Mouse (Mus musculus): Measurements from ENCODE around the gene Edn2. TPM values are rescaled to one million over a fixed set of nuclear protein-coding genes. Genes with fewer than 3 reads are reported as not detected.

The Edn2 gene
- total and polyA plus RNA-seq, 2 experiments from 2014 or later: 0.20 TPM; not detected in 1

DNA sequence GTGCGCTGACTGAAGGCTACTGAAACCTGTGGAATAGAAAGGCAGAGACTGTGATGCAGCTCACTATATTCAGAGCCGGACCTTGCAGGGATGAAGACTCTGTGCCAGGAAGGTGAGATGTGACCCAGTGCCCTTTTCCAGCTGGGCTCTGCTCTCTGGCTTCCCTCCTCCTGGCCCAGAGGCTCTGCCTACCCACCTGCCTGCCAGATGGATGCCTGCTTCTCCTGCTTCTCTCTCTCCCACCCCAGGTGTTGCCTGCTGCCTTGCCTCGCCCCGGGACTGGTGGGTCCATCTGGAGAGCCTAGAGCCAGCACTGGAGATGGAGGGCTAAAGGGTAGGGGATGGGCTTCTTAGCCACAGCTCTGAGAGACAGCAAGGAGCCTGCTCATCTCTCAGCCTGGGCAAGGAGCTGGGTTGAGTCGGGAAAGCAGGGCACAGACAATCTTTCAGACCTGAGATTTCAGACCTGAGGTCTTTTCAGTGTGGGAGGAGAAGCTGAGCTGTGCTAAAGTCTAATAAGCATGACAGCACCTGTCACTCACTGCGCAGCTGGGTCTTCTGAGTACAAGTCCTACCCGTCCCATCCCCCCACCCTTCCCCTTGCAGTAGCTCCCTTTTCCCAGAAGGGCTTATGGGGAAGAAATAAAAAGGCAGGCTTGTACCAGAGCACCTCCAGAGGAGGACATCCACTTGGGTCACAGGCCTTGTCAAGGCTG lies 39.7 kb downstream of the Edn2 start:
- ATAC-seq (ENCODE audit: insufficient read depth, low read depth): no peak
- Histone ChIP-seq H3K9me3 (replicated peaks; ENCODE audit: control insufficient read depth, low read length) (no peaks in the 10 kb centered on the region), H3K4me1 (ENCODE audit: control insufficient read depth, insufficient read depth) (peaks cover 11% of the 10 kb centered on the region), H3K4me2 (ENCODE audit: low read depth, low read length) (no peak overlapping the region), H3K27ac (ENCODE audit: low read depth) (no peak overlapping the region), H3K4me3 (ENCODE audit: low read depth, low read length) (no peak overlapping the region), H3K27me3 (ENCODE audit: control insufficient read depth, insufficient read depth, low read length) (no peaks in the 10 kb centered on the region), H3K9ac (replicated peaks; ENCODE audit: low read depth, low read length) (no peak overlapping the region), H3K36me3 (replicated peaks; ENCODE audit: control insufficient read depth, insufficient read depth, low read length) (no peaks in the 10 kb centered on the region)
- no peak for TF ChIP-seq EP300 (IDR thresholded peaks at IDR 0.05; ENCODE audit: low read depth)
- no peak for TF ChIP-seq CTCF (IDR thresholded peaks at IDR 0.05; ENCODE audit: low read depth)
- WGBS: 83% methylated on average over 7 of the region's 7 CpGs
- DNase-seq (ENCODE audit: low spot score): no peak

DNA sequence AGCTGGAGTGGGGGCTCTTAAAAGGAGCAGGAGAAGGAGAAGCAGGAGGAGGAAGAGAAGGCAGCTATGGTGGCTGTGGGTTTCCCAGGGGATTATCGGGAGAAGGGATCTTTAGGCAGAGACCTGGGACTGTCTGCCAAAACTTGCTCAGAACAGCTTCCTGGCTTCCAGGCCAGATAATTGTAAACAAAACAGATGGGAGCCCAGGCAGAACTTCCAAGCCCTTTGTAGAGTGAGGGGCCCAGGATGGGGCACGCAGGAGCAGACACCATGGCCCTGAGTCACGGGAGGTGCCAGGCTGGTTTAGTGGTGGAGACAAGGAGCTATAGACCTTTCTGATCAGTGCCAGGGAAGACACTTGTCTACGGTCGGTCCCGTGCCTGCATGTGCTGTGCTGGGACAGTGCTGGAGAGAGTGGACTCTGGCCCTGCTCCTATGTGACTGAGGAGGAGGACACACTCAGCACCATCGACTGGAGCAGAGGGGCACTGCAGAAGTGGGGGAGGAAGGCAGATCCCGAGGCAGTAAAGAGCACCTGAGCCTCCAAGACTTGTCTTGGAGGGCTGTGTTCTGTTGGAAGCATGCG lies 43.4 kb downstream of the Edn2 start:
- Histone ChIP-seq H3K4me3 (ENCODE audit: low read depth, low read length) (no peak overlapping the region), H3K27me3 (ENCODE audit: control insufficient read depth, insufficient read depth, low read length) (no peaks in the 10 kb centered on the region), H3K36me3 (replicated peaks; ENCODE audit: control insufficient read depth, insufficient read depth, low read length) (no peaks in the 10 kb centered on the region), H3K27ac (ENCODE audit: low read depth) (0 out of 2 replicates have a peak overlapping the region, but pooled peaks have one; percentile 13), H3K9ac (replicated peaks; ENCODE audit: low read depth, low read length) (no peak overlapping the region), H3K4me2 (ENCODE audit: low read depth, low read length) (no peak overlapping the region), H3K4me1 (ENCODE audit: control insufficient read depth, insufficient read depth) (peaks cover 11% of the 10 kb centered on the region), H3K9me3 (replicated peaks; ENCODE audit: control insufficient read depth, low read length) (no peaks in the 10 kb centered on the region)
- ATAC-seq (ENCODE audit: insufficient read depth, low read depth): no peak
- TF ChIP-seq CTCF (IDR thresholded peaks at IDR 0.05; ENCODE audit: low read depth) (no peak), EP300 (IDR thresholded peaks at IDR 0.05; ENCODE audit: low read depth) (no peak)
- no peak for DNase-seq (ENCODE audit: low spot score)
- WGBS: 50% methylated on average over 9 of the region's 9 CpGs

DNA sequence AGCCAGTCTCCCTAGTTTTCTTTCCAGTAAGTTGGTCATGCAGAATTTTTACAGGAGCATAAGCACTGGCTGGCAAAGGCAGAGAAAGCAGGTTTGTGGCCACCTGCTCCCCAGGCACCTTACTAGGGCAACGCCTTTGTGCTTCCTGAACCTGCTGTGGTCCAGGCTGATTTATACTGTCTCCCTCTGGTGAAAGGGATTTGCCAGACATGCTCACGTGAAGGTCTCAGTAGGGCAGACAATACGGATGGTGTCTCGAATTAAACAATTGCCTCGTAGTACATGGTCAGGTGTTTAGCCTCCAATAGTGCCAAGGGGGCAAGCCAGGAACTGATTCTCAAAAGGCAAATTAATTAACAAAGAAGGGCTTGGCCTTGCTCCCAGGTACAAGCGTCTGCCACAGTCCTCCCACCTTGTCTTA lies 45.5 kb downstream of the Edn2 start:
- H3K36me3 ChIP-seq (replicated peaks; ENCODE audit: control insufficient read depth, insufficient read depth, low read length): no peaks in the 10 kb centered on the region
- no peaks in the 10 kb centered on the region for H3K27me3 ChIP-seq (ENCODE audit: control insufficient read depth, insufficient read depth, low read length)
- DNase-seq (ENCODE audit: low spot score) (no peak), ATAC-seq (ENCODE audit: insufficient read depth, low read depth) (no peak)
- H3K4me2 ChIP-seq (ENCODE audit: low read depth, low read length): no peak overlapping the region
- H3K4me1 ChIP-seq (ENCODE audit: control insufficient read depth, insufficient read depth): peaks cover 11% of the 10 kb centered on the region
- 80% methylated on average over 6 of the region's 6 CpGs for WGBS
- TF ChIP-seq EP300 (IDR thresholded peaks at IDR 0.05; ENCODE audit: low read depth) (no peak), CTCF (IDR thresholded peaks at IDR 0.05; ENCODE audit: low read depth) (no peak)
- no peak overlapping the region for H3K27ac ChIP-seq (ENCODE audit: low read depth)
- no peak overlapping the region for H3K4me3 ChIP-seq (ENCODE audit: low read depth, low read length)
- H3K9me3 ChIP-seq (replicated peaks; ENCODE audit: control insufficient read depth, low read length): no peaks in the 10 kb centered on the region
- no peak overlapping the region for H3K9ac ChIP-seq (replicated peaks; ENCODE audit: low read depth, low read length)

DNA sequence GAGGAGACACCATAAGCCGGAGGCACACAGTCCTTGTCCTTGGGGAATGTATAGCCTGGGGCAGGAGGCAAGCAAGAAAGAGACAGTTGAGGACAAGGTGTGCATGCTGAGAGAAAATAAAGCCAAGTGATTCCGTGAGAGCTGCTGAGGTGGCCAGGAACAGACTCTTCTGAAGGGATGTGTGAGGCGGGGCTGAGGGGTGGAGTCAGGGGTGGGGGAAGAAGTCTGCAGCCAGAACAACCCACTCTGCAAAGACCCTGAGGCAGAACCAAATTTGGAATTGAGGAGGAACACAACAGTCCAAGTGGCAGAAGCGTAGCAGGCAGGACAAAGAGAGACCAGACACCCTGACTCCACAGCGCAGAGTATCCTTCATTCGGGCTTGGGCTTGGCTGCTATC lies 51.1 kb downstream of the Edn2 start:
- Histone ChIP-seq H3K27me3 (ENCODE audit: control insufficient read depth, insufficient read depth, low read length) (no peaks in the 10 kb centered on the region), H3K4me3 (ENCODE audit: low read depth, low read length) (no peak overlapping the region), H3K9ac (replicated peaks; ENCODE audit: low read depth, low read length) (no peak overlapping the region), H3K9me3 (replicated peaks; ENCODE audit: control insufficient read depth, low read length) (no peaks in the 10 kb centered on the region), H3K4me2 (ENCODE audit: low read depth, low read length) (no peak overlapping the region), H3K4me1 (ENCODE audit: control insufficient read depth, insufficient read depth) (no peaks in the 10 kb centered on the region), H3K27ac (ENCODE audit: low read depth) (no peak overlapping the region), H3K36me3 (replicated peaks; ENCODE audit: control insufficient read depth, insufficient read depth, low read length) (no peaks in the 10 kb centered on the region)
- WGBS: 53% methylated on average over 6 of the region's 6 CpGs
- TF ChIP-seq EP300 (IDR thresholded peaks at IDR 0.05; ENCODE audit: low read depth): no peak
- no peak for TF ChIP-seq CTCF (IDR thresholded peaks at IDR 0.05; ENCODE audit: low read depth)
- ATAC-seq (ENCODE audit: insufficient read depth, low read depth): no peak
- no peak for DNase-seq (ENCODE audit: low spot score)

DNA sequence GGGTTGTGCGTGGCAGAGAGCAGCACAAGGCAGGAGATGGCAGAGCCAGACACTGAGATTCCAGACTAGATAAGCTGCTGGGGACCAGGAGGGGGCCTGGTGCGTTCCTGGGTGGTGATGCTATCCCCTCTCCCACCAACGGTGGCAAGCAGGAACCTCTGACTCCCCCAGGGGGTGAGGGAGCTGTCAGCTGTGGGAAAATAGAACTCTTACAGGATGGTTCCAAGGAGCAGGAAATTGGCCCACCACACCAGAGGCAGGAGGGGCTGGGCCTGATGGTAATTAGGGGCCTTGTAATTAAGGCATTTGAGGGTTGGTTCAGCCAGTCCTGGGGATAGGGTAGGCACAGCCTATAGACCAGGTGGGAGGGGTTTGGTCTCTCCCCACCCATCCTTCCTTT lies 51.8 kb downstream of the Edn2 start:
- Histone ChIP-seq H3K36me3 (replicated peaks; ENCODE audit: control insufficient read depth, insufficient read depth, low read length) (no peaks in the 10 kb centered on the region), H3K4me1 (ENCODE audit: control insufficient read depth, insufficient read depth) (no peaks in the 10 kb centered on the region), H3K9me3 (replicated peaks; ENCODE audit: control insufficient read depth, low read length) (no peaks in the 10 kb centered on the region), H3K4me2 (ENCODE audit: low read depth, low read length) (no peak overlapping the region), H3K27ac (ENCODE audit: low read depth) (no peak overlapping the region), H3K4me3 (ENCODE audit: low read depth, low read length) (no peak overlapping the region), H3K9ac (replicated peaks; ENCODE audit: low read depth, low read length) (no peak overlapping the region), H3K27me3 (ENCODE audit: control insufficient read depth, insufficient read depth, low read length) (no peaks in the 10 kb centered on the region)
- TF ChIP-seq CTCF (IDR thresholded peaks at IDR 0.05; ENCODE audit: low read depth) (no peak), EP300 (IDR thresholded peaks at IDR 0.05; ENCODE audit: low read depth) (no peak)
- DNase-seq (ENCODE audit: low spot score) (no peak), ATAC-seq (ENCODE audit: insufficient read depth, low read depth) (no peak)
- WGBS: 45% methylated on average over 3 of the region's 3 CpGs

All from heart, postnatal 0 days (tissue).